Mouse (Mus musculus) thymus, postnatal 10 days (tissue): ENCODE data around the gene Ube2e2.
"Not testable (repeated sequence)": the region's sequence is repeated elsewhere in the genome, so short reads cannot be mapped to it uniquely, and the experiment has no call there.

ENCODE experiments used
- DNase-seq, 2 experiments: peaks; one replicate each; pipeline ENCODE4 v3.0.0; 2021; ENCODE audit warnings: low spot score in 2 of 2

Gene Ube2e2

GRCm38 (mm10) chr14:18637739-18638138 is 256.3 kb downstream of the Ube2e2 start:
- DNase-seq: no peak

GRCm38 (mm10) chr14:18628170-18628569 is 265.9 kb downstream of the Ube2e2 start:
- no peak for DNase-seq

GRCm38 (mm10) chr14:18618603-18619002 is 275.5 kb downstream of the Ube2e2 start:
- DNase-seq: no peak

DNA sequence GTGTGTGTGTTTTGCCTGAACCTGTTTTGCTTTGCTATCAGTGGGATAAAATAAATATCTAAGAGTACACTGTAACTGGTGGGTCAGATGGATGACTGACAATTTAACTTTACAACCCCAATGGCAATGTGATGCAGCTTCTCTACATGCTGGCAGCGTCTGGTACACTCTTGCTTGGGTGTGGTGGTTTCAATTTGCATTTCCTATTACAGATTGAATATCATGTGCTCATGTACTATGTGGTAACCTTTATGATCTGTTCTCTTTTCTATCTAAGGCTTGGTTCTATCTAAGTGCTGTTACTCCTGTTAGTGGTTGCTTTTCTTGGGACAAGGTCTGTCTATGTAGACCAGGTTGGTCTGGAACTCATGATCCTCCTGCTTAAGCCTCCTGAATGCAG is 292.1 kb downstream of the Ube2e2 start:
- DNase-seq: no peak

GRCm38 (mm10) chr14:18586239-18587034 is 307.6 kb downstream of the Ube2e2 start:
- no peak for DNase-seq

DNA sequence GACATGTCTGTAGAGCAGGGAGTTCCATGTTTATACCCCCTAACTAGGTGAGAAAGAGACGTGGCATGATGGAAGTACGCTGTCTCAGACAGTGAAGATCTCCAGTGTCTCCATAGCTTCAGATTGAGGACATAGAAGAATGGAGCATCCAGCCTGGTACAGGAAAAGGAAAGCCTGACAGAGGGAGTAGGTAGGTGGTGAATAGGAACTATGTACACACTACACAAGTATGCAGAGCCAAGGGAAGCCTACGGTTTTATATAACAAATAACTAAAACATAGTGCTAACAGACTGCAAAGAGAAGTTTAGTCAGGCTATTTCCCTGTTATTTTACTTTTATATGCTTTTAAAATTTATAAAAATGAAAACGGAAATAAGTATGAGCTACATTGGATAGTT is 312.3 kb downstream of the Ube2e2 start:
- DNase-seq: no peak

DNA sequence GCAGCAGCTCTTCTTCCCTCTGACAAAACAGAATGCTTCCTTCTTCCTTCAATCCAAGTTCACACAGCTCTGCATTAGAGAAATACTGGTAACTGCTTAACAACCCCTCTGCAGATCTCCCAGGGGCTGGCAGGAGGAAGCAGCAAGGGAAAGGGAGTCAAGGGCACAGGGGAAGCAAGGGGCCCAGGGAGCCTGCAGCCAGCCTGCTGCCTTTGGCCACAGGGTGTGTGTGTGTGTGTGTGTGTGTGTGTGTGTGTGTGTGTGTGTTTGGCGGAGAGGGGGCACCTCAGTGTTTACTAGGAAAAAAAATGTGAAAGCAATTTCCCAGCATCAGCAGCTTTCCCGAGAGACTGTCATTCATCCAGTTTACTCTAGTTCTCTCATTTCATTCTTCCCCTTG is 319.3 kb downstream of the Ube2e2 start:
- DNase-seq: no peak

DNA sequence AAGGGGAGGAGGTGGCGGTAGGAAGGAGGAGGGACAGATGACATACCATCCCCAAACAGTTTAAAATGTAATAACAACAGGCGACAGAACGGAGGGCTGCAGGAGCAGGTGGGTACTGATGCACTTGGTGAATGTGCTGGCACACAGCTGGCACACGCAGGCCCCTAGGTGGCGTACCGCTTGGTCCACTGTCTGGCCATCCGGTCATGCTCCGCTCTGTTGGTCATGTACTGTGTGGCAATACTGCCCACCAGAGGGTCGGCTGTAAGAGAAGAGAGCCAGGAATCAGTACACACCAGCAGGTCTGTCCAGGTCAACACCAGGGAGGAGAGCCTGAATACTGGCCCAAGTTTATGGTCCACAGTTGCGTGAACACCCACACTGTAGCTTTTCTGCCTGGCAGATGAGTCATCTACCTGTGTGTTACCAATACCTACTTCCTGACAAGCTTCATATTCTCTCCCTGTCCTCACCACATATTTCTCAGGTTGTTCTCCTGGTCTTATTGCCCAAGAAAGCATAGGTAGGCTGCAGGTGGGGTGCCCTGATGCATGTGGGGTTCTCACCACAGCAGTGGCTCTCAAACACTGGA is 319.8 kb downstream of the Ube2e2 start:
- DNase-seq: no peak

- no peak for DNase-seq
These were observed 320.6 kb downstream of the Ube2e2 start for GRCm38 (mm10) chr14:18573286-18573956.

- no peak for DNase-seq
These were observed 321.2 kb downstream of the Ube2e2 start for GRCm38 (mm10) chr14:18572852-18573251.

- DNase-seq: no peak
These were observed 324.5 kb downstream of the Ube2e2 start for GRCm38 (mm10) chr14:18569615-18570014.

DNA sequence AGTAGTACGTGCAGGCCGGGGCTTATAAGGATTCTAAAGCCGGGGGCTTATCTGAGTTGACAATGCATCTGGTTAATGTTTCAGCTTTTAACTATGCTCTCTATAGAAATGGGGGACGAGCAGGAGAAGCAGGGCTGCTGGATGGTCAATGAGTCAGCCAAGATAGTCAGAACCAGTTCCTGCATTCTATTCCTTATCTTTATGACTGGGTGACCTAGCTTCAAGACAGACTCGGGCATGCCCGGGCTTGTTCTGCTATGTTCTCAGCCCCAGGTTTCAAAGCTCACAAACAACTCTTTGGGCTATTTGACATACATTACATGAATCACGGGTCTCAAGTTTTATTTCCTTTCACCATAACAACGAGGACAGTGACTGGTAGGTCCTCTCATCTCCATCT is 329.1 kb downstream of the Ube2e2 start:
- DNase-seq: not testable (repeated sequence)

DNA sequence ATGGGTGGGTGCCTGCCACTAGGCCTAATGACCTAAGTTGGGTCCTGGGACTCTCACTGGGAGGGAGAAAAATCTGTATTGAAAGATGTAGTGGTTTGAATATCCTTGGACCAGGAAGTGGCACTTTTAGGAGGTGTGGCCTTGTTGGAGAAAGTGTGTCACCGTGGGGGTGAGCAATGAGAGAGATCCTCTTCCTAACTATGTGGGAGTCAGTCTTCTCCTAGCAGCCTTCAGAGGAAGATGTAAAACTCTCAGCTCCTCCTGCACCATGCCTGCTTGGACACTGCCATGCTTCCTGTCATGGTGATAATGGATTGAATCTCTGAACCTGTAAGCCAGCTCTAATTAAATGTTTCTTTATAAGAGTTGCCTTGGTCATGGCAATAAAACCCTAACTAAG is 338.8 kb downstream of the Ube2e2 start:
- DNase-seq: no peak

DNA sequence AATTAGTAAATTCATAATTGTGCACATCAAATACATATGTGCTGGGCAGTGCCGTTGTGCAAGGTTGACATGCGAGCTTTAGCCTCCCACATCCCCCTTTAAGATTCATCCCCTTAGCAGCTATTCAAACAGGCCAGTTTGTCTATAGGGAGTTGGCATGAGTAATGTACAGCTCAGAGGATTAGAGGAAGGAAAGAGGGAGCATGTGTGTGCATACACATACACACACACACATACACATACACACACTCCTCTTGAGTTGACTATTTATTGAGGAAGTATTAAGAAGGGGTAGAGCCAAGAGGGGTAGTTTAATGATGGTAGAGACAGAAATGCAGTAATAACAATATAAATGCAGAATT is 339.5 kb downstream of the Ube2e2 start:
- DNase-seq: no peak

DNA sequence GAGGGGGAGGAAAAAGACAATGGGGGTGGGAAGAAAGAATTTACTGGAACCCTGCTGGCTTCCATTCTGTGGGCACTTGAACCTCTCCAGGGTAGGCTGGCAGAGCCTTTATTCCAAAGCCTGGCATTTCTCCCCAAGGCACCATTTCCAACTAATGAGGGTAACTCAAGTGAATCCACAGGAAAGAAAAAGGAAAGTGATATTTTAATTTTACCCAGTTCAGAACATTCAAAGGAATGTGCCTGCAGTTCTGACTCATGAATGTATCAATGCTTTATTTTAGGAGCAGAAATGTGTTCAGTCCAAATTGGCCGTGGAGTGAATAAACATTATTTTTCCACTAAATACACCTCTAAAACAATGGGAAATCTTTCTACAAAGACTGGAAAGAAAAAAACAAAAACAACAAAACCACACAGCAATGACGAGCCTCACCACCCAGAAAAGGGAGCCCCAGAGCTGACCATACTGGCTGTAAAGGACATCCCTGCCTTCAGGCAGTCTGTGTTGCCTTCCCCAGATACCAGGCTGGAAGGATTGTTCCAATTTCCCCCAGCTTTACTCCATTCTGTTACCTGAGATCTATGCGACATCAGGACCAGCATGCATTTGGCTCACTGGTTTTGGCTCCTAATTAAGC is 340.0 kb downstream of the Ube2e2 start:
- no peak for DNase-seq

- no peak for DNase-seq
These were observed 346.5 kb downstream of the Ube2e2 start for GRCm38 (mm10) chr14:18547541-18547940.

GRCm38 (mm10) chr14:18539092-18539491 is 355.0 kb downstream of the Ube2e2 start:
- DNase-seq: not testable (repeated sequence)

- no peak for DNase-seq
These were observed 363.2 kb downstream of the Ube2e2 start for GRCm38 (mm10) chr14:18530899-18531298.

- DNase-seq: no peak
These were observed 363.6 kb downstream of the Ube2e2 start for GRCm38 (mm10) chr14:18530496-18530895.
